Mouse (Mus musculus): ENCODE results near the gene Gm13695.

DNA sequence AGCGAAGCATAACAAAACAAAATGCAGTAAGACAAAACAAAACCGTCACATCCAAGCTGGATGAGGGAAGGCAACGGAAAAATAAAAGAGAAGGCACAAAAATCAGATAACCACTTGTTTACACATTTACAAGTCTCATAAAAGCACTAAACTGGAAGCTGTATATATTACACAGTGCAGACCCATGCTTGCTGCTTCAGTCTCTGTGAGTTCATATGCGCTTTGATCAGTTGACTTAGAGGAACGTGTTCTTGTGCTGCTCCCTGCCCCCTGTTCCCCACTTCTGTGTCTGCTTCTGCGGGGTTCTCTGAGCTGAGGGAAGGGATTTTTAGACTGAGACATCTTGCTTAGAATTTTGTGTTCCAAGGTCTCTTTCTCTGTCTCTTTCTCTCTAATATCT is 47.5 kb downstream of the Gm13695 start:
- TF ChIP-seq CTCF (IDR thresholded peaks at IDR 0.05; ENCODE audit: insufficient read depth, low read depth, low read length) (no peak), POLR2A (IDR thresholded peaks at IDR 0.05; ENCODE audit: insufficient read depth, low read depth, low read length) (no peak)

All from olfactory bulb, adult 2 months (tissue).